Mouse (Mus musculus): ENCODE data around the gene Asb3.
"Not testable (repeated sequence)": the region's sequence is repeated elsewhere in the genome, so short reads cannot be mapped to it uniquely, and the experiment has no call there.

DNA sequence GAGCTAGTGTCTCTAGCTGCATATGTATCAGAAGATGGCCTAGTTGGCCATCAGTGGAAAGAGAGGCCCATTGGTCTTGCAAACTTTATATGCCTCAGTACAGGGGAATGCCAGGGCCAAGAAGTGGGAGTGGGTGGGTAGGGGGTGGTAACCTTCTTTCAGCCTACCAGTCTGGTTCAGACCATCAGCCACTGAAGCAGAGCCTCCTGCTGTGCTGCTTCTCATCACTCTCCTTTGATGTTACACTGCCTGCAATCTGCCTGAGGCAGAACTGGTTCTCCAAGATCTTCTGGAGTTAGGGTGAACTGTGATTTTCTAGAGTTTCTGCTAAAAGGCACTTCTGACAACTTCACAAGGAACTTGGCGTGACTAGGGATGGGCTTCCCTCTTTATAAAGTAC lies 241.7 kb downstream of the Asb3 start:
- TF ChIP-seq CTCF (conservative IDR thresholded peaks at IDR 0.05; ENCODE audit: insufficient read depth, insufficient read length, low read depth, low read length); POLR2A (IDR thresholded peaks at IDR 0.05; ENCODE audit: low read depth, low read length): not testable (repeated sequence)
